Mouse (Mus musculus): ENCODE measurements around the gene Lrrc8a.

The Lrrc8a gene

DNA sequence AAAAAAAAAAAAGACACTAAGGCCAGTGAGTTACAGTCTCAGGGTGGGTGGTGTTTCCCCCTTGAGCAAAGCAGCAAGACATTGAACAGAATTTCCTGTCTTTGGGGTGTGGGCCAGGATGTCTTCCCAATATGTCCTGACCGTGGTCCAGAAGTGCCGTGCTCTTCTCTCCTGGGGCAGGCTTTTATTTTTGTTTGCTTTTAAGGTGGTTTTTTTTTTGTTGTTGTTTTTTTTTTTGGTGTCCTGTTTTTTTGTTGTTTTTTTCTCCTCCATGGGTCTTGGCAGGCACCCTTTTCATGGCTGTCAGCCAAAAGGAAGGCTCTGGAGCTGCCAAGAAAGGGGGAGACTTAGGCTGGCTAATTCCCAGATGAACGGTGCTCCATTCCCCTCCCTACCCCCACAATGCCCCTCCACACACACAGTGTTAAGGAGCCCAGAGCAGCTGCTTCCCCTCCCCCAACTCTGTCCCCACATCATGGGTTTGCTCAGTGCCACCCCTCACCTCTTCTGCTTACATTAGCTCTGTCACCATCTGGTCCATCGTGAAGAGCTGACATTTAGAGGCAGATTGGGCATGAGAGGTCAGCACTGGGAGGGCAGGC lies 25.4 kb downstream of the Lrrc8a start:
- DNase-seq: no peak

- no peak for DNase-seq
Measured at GRCm38 (mm10) chr2:30263811-30264210, 26.3 kb downstream of the Lrrc8a start.

- no peak for DNase-seq
Measured at GRCm38 (mm10) chr2:30264671-30265519, 27.4 kb downstream of the Lrrc8a start.

DNA sequence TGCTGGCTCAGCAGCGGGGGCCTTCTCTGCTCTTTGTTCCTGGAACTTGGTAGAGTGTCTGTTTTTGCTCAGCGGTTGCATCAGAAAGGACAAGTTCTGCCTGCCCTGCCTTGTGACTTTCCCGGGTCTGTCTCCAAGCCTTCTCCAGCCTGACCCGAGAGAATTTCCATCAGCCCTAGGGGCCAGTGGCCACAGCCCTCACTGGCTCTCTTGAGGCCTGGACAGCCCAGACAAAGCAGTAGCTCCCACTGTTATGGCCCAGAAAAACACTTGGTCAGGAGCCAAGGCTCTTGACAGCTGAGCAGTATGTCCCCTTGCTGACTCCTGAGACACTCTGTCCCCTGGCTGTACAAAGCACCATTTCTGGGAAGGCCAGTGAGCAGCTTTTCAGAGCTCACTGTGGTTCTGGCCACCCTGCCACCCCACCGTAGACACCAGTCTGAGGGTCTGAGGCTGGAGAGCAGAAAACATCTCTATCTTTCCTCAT lies 28.3 kb downstream of the Lrrc8a start, which contains the start of gene Phyhd1:
Gene Phyhd1 (plus strand): TSS at position 437 of the 487 bp plus-strand sequence.
- DNase-seq: no peak

GRCm38 (mm10) chr2:30266392-30266941 lies 29.0 kb downstream of the Lrrc8a start:
- DNase-seq: peak; percentile 59

DNA sequence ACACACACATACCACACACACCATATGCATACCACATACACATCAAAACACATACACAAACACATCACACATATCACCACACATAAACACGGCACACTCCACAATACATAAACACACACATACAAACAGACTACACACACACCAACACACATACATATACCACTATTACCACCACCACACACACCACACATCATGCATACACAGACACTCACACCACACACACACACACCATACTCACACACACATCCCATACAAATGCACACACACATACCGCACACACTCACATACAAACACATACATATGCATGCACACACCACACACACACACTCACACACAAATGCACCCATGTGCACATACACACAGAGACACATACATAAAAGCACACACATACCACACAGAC lies 30.0 kb downstream of the Lrrc8a start:
- DNase-seq: no peak

DNA sequence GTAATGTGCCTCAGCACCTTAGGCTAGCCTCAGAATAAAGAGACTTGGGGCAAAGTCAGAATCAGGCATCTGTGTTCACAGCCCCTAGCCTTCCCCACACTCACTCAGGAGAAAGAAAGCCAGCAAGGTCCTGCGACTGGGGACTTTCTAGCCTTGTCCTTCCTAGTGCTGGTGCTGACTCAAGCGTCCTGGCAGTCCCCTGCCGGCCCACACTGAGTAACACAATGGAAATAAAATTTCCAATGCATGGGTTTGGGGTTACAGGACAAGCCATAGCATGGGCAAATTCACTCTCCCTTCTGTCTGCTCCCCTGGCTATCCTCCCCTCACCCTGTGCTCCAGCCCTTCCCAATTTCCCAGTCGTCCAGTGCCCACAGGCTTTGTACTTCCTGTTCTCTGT lies 30.9 kb downstream of the Lrrc8a start:
- DNase-seq: no peak

- DNase-seq: no peak
Measured at GRCm38 (mm10) chr2:30269241-30269990, 31.9 kb downstream of the Lrrc8a start.

DNA sequence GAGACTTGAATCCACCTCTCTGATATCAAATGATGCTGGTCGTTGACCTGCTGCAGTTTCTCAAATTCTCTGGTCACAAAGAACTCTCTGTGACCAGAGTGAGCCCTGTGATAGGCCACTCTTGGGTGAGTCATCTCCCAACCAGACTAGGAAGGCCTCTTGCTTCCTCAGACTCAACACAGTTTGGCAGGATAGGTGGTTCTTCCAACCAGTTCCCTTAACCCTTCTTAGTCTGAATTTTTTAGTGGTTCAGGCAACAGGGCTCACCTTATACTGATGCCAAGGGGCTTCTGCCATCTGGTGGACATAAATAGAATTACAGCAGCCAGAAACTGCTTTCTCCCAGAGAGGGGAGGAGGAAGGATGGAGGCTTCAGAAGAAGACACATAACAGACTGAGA lies 32.6 kb downstream of the Lrrc8a start:
- DNase-seq: no peak

- DNase-seq: no peak
Measured at GRCm38 (mm10) chr2:30280743-30281142, 43.2 kb downstream of the Lrrc8a start, which contains the start of gene Gm28038. Gene Gm28038 (plus strand): TSS chr2:30281043.

- no peak for DNase-seq
Measured at GRCm38 (mm10) chr2:30281651-30282050, 44.1 kb downstream of the Lrrc8a start.

GRCm38 (mm10) chr2:30283193-30283592 lies 45.7 kb downstream of the Lrrc8a start:
- no peak for DNase-seq

GRCm38 (mm10) chr2:30285004-30285403 lies 47.5 kb downstream of the Lrrc8a start:
- no peak for DNase-seq

DNA sequence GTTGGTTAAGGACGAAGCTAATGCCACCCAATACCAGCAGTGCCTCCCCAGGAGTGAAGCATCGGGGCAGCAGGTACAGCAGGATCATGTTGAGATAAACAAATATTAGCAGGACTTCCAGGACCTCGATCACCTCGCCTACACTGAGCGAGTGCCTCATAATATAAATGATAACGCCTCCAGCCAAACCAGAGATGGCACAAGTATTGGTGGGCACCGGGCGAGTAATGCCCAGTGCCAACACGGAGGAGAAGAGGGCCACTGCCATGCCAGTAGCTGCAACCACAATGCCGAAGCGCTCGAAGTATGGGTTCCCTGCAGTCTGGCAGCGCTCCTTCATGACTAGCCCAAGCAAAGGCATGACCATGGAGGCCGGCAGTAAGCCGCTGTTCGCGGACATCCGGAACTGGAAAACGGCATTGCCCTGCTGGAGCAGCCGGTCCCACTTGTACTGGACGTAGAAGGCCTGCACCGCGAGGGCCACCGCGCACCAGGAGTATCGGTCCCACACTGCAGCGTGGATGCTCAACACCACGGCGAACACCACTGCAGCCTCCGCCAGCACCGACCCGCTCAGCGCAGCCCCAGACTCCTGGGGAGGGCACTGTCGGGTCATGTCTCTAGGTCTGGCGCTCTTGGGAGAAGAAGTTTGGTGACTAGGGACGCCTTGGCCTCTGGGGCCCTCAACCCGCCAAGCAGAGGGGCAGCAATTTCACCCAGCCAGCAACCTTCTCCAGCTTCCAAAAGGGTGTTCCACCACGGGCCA lies 48.1 kb downstream of the Lrrc8a start:
- peak; percentile 26 for DNase-seq

- DNase-seq: peak; percentile 98
Measured at GRCm38 (mm10) chr2:30286192-30287026, 48.9 kb downstream of the Lrrc8a start, which contains the start of the genes Dolk and Nup188. Gene Dolk (minus strand): TSS chr2:30286334. Gene Nup188 (plus strand): TSS chr2:30286397.

DNA sequence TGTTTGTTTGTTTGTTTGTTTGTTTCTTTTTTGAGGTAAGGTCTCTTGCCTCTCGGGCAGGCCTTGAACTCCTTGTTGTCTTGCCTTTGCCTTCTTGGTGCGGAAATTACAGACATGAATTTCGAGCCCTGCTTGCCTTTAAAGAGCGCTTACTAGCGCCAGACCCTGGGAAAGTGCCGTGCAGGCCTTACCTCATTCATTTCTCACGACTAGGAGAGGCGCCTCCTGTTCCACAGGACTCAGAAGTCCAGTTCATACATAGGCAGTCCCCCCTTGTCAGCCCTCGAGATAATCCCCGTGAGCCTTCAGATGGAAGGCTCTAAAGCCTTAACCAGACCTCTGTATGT lies 49.5 kb downstream of the Lrrc8a start:
- peak; percentile 42 for DNase-seq

GRCm38 (mm10) chr2:30299525-30299924 lies 62.0 kb downstream of the Lrrc8a start:
- DNase-seq: no peak

- DNase-seq: no peak
Measured at GRCm38 (mm10) chr2:30299966-30300365, 62.5 kb downstream of the Lrrc8a start.

GRCm38 (mm10) chr2:30306087-30306486 lies 68.6 kb downstream of the Lrrc8a start:
- no peak for DNase-seq

DNA sequence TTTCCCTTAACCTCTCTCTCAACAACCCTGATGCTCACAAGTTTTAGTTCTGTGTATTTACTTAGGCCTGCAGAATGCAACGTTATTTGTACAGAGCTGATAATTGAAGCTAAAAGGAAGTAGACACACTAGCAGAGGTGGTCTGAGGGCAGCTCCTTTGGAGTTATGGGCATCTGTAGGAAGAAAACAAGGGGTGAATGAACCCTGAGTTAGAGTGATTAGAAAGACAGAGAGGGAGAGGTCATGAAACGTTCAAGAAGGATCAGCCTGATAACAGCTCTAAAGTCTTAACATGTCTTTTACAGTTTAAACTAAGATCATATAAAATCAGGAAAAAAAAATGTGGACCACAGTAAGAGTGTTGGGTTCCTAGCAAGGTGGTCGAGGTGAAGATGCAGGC lies 71.8 kb downstream of the Lrrc8a start:
- no peak for DNase-seq

GRCm38 (mm10) chr2:30311481-30311880 lies 74.0 kb downstream of the Lrrc8a start:
- no peak for DNase-seq
